Mouse (Mus musculus): ENCODE measurements around the gene Ly6f.

The Ly6f gene

DNA sequence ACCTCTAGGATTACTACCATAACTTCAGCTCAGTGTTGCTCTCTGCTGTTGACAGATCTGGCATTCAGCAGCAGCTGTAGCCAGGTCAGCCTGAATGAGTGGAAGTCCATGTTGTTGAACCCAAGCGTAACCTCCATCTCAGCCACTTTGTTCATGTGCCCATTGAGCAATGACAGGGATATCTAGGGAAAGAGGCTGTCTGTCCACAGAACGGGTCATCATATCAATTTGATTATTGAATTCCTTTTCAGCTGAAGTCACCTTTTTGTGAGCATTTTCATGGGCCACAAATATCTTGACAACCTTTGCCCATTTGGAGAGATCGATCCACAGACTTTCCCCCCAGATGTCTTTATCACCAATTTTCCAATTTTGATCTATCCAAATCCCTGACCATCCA is 51.9 kb downstream of the Ly6f start:
- no peak for DNase-seq

All from kidney, adult 18-20 months (tissue).